Mouse (Mus musculus) yolk sac, embryonic 10.5 days (tissue): Measurements from ENCODE around the gene Urb1.

Experiments used
- DNase-seq: peaks from one replicate; pipeline ENCODE4 v3.0.0-alpha.2; 2017; ENCODE audit warnings: low spot score

The Urb1 gene

DNA sequence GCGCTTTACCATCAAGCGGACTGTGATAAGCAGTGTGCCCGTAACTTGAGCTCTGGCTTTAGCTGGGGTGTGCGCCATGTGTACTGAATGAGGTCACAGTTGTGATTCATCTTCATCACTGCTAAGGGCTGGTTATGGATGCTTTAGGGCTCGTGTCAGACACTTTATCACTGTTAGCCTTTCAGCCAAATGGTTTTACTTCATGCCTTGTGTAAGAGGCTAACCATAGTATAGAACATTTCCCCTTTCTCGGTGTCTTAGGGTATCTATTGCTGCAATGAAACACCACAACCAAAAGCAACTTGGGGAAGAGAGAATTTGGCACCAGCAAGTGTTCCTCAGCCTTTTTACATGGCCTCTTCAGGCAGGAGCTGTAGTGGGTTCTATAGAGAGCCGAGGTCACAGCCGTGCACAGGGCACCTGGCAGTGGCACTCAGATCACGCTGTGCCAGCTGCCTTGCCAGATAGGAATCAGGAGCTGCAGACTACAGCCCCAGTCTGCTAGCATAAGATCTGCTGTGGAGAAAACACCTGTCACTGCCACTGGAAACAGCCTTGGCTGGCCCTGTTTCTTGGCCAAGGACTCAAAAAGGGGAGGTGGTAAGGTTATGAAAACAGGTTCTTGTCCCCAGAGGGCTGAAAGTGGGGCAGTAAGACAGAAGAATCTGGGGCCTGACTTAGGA lies 44.9 kb downstream of the Urb1 start:
- DNase-seq: no peak

DNA sequence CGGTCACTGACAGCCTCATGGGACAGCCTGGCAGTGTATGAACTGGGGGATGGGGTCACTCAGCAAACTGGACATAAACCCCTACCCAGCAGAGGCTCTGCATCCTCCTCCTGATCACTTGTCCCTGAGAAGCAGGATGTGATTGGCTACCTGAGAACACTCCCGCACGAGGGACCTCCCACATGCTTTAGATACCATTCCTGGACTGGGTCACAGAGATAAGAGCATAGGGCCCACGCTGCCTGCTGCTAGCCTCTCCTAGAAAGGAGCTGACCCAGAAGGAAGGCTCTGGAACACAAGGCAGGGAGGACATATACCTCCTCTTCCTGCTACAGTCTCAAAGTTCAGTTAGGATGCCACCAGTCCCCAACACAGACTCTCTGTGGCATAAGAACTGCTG lies 49.7 kb downstream of the Urb1 start:
- DNase-seq: peak; percentile 42

DNA sequence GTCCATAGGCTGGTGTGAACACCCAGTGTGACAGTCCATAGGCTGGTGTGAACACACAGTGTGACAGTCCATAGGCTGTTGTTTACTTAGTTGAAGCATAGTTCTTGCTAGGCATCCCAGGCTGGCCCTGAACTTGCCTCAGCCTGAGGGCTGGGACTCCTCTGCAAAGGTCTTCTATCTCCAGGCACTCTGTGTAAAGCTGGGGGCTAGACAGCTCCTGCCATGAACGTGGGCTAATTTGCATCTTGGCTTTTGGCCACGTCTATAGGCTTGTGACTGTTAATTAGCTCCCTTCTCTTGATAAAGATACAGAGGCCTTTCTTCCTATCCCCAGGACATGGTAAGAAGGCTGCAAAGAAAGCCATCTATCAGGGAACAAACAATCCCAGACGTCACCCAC lies 50.9 kb downstream of the Urb1 start:
- DNase-seq: no peak

DNA sequence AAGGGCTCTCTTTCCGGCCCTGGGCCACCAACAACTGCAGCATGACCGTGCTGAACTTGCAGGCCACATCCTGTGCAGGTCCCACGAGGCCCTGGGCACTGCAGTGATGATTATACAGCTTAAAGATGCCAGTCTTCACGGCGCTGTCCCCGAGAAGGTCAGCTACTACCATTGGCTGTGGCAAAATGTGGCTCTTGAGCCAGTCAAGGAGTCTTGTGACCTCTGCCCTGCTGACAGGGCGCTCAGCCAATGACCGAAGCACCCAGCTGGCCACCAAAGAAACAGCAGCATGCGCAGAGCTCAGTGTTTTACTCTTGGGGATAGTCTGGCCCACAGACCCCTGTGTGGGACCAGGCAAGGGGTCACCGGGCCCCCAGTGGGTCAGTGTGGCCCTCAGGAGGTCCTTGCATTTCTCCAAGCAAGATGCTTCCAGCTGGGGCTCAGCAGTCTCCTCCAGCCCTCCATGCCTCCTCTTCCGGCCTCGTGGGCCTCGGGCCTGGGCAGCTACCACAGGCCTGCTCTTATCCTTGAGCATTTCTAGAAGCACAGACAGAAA lies 56.7 kb downstream of the Urb1 start:
- no peak for DNase-seq

DNA sequence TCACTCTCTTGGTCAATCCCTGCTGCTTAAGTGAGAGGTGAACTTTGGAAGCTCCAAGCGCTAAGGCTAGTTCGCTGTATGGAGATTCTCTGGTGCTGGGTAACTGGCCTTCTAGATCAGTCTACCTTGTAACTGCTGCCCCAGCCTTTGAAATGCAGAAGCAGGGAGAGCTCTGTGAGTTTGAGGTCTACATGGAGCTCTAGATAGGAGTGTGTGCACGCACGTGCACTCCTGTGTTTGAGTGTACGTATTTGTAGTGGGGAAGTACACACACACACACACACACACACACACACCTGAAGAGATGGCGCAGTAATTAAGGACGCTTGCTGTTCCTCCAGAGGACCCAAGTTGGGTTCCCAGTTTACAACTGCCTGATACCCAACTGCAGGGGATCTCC lies 62.0 kb downstream of the Urb1 start:
- DNase-seq: no peak

DNA sequence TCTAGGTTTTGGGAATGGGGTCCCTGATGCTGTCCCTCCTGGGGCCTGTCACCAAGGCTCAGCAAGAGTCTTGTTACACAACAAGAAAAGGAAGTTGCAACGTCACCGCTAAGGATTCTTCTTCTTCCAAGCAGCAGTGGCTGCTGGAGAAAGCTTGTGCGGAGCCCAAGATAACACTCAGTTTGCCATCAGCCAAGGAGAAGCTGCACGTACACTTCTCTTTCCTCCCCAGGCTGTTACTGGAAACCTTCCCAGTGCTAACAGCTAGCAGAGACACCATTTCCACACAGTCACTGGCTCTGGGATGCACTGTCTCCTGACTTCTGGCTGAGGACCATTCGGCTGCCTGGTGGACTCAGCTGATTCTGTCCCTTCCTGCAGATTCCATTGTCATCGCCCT lies 63.1 kb downstream of the Urb1 start:
- DNase-seq: no peak

DNA sequence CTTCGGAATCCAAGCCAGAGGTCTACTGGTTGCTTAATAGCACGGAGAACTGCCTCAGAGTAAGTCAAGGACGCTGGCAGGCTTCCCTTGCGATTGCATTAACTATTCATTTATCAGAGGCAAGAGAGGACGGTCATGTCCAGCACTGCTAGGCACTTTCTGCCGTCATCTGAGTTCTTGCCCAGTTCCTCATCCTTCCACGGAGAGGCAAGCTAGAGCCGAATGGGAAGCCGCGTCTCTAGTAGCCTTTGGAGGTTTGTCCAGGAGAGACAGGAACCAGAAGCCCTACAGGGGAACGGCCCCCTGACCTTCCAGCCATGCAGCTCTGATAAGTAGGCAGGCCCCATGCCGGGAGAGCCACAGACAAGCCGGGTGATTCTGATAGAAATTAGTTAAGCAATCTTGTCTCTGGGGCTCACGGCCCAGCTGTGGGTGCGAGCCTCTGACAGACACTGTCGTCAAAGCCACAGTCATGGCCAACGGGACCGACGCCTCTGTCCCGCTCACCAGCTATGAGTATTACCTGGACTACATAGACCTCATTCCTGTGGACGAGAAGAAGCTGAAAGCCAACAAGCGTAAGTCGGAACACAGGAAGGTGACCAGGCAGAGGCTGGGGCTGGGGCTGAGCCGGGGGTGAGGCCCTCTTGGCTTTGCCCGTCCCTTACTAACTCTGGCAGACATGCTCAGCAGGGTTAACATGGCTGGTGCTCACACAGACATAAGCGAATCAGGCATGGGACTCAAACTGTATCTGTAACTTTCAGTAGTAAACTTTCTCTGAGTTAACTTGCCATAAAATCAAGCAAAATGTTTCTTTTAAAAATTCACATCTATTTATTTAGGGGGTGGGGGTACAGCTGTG lies 71.9 kb downstream of the Urb1 start, which contains the start of gene Mrap:
TSS of gene Mrap (plus strand) at position 116 of the 865 bp plus-strand sequence.
- peak; percentile 36 for DNase-seq

DNA sequence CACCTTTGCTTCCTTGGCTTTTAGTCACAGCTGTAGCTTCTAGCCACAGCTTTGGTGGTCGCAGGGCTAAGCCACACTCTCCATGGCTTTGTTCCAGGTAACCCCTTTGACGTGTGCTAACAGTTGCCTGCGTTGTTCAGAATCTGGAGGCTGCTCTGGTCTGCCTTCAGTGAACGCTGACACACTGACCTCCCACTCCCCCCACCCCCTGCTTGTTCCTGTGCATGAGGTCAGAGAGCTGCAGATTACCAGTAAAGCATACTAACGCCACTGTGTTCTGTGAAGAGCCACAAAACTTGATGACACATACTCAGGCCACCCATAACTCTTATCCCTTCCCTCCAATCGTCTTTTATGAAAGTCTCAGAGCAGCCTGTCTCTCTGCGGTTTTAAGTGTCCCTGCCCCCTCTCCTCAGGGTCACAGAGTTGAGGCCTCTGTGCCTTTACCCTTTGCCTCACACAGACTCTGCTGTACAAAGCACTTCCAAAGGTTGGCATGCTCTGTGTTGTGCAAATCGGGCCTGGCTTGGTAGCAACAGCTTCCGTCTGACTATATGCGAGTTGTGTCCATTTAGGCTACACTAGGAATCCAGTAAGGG lies 73.4 kb downstream of the Urb1 start:
- DNase-seq: no peak

DNA sequence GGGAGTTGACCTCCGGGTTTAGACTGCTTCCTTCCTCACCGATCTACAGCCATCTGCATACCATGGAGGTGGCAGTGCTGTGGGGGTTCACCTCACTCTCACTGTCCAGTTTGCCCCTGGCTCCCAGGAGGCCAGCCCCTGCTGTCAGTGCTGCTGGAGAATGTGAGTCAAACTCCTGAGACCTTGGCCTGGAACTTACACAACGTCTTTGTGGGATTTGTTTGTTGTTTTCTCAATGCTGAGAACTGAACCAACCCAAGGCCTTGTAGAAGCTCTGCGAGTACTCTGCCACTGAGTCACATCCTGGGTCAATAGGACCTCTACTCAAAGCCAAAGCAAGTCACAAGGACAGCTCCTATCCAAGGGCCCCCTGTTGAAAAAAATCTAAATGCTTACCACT lies 74.6 kb downstream of the Urb1 start:
- no peak for DNase-seq

DNA sequence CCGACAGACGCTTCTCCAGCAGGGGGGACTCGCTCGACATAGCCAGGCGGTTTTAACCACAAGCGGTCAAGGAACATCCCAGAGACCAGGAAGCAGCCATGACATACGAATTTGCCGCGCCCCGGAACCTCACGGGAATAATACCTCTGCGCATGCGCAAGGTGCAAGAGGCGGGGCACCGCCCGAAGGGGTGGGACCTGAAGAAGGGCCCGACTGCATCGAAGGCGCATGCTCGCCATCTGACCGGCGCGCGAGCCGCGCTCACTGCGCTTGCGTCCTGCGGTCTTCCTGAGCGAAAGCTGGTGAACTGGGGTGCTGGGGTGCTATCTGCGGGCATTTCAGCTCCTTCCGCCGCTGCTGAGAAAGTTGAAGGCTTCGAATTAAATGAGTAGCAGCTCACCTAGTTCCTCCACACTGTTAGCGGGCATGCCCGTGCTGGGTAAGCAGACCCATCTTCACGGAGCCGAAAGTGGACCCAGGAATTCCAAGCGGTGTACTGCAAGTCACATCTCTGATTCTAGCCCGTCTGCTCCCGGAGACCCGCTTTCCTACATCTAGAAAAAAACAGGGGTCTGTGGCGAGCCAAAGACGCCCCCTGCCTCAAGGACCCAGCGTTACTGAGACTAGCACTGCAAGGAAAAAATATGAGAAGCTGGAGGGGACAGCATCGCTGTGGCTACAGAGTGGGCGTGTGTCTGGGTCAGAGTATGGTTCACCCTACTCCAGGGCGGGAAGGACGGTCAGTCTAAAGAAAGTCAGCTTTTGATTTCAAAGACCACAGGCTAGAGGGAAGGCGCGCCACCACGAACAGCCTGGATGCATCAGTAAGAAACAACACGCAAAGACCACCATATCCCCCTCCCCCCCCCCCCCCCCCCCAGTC lies 82.7 kb downstream of the Urb1 start, which contains the start of gene Mis18a:
TSS of gene Mis18a (minus strand) at position 172 of the 883 bp plus-strand sequence.
- DNase-seq: peak; percentile 96

DNA sequence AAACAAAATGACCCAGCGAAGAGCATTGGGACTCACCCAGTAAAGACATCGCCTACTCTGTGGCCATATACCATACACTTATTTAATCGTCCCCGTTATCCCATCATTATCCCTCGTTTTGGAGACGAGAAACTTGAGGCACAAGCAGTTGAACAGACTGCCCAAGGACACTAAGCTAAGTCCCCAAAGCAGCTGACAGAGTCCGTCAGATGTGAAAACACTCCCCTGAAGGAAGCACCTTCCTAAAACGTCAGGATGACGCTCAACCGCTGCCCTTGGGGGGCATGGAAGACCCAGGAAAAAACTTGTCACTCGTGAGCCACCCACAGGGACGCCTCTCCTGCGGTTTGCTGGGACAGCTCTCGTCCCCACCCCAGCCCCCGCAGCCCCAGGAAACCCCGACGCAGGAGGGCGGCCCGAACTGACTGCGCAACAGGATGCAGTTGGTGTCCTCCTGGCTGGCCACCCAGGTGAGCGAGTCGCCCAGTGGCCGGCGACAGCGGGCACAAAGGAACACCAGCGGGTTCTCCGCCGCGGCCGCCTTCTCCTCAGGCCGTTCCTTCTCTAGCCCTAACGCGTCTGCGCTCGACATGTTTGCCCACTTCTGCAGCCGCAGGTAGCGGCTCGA lies 83.5 kb downstream of the Urb1 start:
- no peak for DNase-seq

DNA sequence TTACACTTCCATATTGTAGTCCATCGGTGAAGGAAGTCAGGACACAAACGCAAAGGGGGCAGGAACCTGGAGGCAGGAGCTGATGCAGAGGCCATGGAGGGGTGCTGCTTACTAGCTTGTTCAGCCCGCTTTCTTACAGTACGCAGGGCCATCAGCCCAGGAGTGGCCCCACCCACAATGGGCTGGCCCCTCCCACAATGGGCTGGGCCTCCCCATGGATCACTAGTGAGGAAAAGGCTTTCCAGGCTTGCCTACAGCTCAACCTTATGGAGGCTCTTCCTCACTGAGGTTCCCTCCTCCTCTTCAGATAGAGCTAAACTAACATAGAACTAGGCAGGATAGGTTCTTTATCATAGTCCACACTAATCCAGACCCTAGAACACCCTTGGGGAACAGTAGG lies 86.2 kb downstream of the Urb1 start:
- DNase-seq: no peak

DNA sequence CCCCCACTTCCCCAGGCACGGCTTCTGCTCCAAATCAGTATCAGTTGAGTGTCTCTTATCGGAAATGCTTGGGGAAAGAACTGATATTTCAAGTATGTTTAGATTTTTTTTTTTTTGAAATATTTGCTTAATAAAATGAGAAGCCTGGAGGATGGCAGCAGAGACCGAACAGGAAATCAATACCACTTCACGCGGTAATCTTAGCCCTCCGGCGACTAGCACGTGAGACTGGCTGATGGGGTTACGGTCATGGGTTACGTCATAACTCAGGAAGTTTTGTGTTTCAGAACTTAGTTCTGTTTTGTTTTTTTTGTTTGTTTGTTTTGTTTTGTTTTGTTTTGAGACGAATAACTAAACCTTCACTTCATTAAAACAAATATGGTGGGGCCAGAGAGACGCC lies 99.9 kb downstream of the Urb1 start:
- no peak for DNase-seq

DNA sequence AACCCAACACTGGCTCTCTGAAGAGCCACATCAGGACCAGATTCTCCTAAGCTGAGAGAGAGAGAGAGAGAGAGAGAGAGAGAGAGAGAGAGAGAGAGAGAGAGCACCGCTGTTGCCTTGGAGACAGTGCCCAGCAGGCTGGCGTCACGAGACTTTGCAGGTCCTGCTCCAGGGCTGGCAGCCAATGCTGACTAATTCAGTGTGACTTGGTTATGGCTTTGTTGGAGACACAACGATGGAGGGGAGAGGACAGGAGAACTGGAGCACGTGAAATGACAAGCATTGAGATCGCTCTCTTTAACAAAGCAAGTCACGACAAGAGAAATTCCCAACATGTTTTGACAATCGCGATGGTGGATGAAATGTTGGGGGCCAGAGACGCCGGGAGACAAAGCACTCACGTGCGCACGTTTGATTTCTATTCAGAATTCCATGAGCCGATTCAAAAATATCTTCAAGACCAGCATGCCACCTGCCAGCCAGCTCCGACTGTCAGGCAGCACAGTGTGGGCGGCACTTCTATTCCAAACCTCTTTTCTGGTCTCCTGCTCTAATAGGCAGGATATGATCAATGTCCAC lies 100.4 kb downstream of the Urb1 start:
- no peak for DNase-seq

DNA sequence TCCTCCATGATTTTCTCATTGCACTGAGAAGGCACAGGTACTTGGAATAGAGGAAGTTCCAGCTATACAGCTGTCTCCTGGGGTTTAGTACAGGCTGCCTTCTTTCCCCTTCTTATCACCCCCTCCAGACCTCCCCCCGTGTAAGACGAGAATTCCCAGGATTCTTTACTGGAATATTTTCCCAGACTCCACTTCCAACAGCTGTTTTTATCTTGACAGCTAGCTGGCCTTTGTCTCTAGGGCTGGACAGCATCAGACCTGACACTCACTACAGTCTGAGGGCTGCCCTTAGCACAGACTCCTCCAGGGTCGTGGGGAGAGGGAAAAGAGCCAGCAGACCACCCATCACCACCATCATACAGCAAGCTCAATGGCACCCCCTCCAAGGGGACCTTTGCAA lies 103.9 kb downstream of the Urb1 start:
- DNase-seq: peak; percentile 47

DNA sequence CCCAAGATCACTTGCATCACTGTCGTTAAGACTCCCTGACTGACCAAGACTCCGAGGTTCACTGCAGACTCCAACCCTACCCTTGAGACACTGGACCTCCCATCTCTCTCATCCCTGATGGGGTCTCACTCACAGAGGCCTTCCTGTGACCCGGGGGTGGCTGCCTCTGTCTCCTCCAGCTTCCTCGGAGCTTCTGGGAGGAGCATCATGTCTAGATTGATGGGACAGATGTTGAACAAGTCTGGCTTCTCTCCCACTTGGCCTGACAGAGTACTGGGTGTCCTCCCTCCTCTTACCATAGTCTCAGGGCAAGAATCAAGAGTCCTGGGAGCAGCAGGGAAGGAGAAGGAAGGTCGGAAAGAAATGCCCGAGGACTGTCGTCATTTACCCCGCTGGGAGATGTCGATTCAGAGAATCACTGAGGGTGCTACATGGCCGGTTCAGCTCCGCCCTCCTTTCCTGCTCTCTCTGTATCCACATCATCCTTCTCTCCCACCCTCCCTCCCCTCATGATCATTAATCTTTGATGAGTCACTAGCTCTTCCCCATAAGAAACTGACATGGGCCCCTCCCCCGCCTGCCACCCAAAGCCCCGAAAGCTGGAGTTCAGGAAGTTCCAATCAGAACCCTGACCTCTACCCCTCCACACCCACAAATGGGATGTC lies 105.9 kb downstream of the Urb1 start:
- peak; percentile 37 for DNase-seq

DNA sequence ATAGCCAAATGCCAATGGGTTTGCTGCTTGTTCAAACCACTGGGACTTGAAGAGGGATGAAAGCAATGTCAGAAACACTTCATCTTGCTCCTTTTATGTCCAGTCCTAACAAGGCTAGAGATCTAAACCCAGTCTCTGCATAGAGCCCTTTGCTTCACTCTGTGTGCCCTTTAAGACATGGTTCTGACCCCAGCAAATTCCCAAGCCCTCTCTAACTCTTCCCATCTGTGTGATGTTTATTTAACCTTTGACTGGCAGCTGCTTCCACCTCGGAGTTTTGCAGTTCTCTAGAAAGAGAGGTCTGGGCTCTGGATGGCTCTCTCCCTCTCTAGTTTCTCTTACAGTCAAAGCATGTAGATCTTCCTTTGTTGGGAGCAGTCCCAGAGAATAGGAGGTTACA lies 106.6 kb downstream of the Urb1 start:
- DNase-seq: peak; percentile 78

DNA sequence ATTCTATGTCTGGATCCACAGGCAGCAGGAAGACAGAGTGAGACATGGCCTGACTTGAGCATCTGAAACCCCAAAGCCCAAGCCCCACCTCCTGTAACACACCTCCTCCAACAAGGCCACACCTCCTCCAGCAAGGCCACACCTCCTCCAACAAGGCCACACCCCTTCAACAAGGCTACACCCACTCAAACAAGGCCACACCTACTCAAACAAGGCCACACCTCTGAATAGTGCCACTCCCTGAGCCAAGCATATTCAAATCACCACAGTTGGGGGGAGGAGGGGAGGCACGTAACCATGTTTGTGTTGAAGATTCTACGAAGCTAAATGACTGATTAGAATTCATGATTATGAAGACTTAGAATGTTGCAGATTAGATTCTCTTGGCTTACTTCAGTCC lies 108.7 kb downstream of the Urb1 start:
- no peak for DNase-seq
